Mouse (Mus musculus): ENCODE measurements around the gene Xrn1. TPM values are rescaled to one million over a fixed set of nuclear protein-coding genes. Genes with fewer than 3 reads are reported as not detected.
"Not testable (repeated sequence)": the region's sequence is repeated elsewhere in the genome, so short reads cannot be mapped to it uniquely, and the experiment has no call there.

Gene Xrn1
- total RNA-seq, 2 experiments from 2014 or later, result 18.2 to 26.2 TPM

DNA sequence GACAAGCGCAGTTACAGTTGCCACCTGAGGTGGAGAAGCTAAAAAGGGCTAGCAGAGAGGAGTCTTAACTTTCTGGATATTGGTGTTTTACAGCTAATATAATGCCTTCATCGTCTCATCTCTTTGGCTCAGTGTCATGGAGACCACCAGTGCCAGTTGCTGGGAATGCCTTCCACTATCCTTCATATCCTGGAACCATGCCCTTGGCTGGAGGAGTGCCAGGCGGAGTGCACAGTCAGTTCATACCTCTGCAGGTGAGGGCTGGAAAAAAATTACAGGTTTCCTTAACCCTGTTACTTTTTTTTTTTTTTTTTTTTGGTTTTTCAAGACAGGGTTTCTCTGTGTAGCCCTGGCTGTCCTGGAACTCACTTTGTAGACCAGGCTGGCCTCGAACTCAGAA, 96.9 kb downstream of the Xrn1 start:
- DNase-seq, result no peak

DNA sequence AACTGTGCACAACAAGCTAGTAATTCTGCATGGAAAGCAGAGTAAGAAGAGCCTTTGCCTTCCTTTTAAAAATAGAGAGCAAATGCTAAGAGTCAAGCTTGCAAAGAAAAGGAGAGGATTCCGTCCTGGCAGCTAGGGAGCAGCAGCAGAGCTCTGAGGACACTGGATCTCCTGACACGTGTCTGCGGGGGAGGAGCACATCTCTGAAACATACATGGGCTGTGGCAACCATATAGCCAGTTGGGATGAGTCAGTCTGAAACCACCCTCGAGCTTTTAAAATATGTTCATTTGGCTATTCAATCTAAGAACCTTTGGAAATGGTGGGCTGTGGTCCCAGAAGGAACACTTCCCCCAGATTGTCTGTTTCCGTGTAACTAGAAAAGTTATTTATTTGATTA, 100.3 kb downstream of the Xrn1 start:
- DNase-seq, result no peak

DNA sequence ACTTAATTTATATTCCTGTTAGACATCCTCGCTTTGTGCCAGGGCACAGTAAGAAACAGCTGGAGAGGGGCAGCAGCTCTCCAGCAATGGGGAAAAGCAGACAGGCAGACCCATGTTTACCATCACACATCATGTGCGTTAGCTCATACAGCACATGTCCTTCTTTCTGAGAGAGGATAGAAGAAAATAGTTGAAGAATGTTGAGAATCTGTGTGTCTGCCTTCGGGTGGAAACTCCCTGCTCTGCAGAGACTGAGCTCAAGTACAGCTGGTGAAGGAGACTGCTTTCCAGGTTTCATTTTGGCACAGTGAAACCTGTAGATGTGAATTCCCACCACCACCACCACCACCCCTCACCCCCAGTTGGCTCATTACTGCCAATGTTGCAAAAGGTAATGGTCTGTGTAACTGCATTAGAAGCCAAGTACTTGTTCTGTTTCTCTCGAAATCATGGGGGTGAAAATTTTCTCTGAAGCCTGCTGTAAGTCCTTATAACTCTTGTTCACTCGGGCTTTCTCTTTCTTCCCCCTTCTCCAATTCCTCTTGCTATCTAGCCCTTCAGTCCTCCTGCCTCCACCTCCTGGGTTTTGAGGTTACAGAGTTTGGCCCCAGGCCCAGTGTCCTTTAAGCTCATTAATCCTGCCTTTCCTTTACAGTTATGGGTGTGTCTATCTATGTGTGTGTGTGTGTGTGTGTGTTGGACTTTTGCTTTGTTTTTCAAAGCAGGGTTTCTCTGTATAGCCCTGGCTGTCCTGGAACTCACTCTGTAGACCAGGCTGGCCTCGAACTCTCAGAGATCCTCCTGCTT, 102.1 kb downstream of the Xrn1 start:
- peak; percentile 7 for DNase-seq

DNA sequence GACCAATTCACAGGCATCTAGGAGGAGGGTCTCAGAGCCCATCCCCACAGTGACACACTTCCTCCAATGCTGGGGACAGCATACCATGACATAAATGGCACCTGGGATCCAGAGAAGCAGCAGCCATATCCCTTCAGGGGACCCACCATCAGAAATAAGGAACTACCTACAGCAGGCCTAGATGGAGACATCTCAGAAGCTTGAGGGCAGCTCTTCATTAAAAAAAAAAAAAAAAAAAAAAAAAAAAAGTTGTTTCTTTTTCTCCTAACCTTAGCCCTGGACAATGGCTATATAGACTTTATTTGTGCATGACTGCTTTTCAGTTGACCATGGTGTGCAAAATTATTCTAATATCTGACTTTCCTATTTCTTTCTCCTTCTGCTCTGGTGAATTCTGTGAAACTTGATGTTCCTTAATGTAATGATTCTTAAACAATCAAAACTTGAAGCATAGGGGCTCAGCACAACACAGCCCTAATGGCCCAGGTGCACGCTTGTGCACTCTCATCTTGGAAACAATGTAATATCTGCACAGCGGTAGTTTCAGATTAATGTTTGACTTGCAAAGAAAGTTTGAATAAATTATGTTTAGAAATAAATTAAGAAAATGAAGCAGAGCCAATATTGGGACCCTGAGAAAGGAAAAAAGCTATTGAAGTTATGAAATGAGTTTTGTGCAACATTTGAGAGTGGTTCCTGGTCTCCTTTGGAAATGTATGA, 108.7 kb downstream of the Xrn1 start:
- no peak for DNase-seq

DNA sequence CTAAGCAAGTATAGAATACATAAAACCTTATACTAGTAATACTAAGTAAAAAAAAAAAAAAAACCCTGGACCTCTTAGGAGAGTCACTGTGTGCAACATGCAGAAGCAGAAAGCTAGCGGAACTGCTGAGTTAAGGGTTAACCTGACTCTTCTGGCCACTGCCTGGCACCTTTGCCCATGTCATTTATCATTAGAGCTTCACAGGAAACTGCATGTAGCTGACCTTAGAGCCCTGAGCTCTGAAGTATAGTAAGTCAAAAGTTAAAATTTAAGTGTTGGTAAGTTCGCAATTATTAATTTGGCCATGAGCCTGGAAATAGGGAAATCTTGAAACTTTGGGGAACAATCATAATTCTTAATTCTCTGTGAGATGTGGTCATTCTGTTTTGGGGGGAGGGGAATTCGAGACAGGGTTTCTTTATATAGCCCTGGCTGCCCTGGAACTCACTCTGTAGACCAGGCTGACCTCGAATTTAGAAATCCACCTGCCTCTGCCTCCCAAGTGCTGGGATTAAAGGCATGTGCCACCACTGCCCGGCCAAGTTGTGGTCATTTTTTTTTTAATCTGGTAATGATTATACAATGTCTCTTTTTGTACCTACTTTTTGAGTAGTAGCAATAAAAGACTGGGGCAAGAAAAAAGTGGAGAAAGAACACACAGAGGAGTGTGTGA, 109.4 kb downstream of the Xrn1 start:
- DNase-seq, result no peak

DNA sequence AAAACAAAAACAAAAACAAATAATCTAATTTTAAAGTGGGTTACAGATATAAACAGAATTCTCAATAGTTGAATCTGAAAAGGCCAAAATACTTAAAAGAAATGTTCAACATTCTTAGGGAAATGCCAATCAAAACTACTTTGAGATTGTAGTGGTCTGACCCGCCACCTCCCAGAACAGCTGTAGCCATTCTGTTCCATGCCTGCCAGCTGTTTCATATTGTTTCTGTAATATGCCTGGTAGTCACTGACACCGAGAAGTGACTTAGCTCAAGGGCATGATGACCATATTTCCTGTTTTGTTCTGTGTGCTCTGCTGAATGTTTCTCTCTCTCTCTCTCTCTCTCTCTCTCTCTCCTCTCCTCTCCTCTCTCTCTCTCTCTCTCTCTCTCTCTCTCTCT, 112.9 kb downstream of the Xrn1 start:
- no peak for DNase-seq

DNA sequence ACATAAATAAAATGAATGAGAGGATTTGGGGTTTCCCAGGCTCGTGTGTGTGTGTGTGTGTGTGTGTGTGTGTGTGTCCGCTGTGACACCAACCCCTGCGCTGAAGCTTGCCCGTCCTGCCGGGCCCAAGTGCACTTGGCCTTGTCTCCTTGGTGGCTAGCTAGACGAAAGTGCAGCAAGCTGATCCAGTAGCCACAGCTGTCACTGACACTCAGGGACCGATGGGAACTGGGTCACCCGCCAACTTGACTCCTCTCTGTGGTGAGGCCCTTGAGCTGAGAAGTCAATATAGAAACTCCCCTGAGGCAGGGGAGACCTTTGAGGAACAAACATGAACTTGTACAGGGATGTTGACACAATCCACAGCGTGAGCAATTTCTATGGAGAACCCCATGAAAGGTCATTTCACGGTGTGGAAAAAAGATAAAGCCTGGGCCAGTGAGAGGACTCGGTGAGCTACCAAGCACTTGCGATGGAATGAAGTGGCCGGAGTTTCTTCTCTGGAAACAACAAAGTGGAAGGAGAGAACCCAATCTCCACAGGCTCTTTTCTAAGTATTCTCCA, 124.3 kb downstream of the Xrn1 start:
- DNase-seq, result no peak

DNA sequence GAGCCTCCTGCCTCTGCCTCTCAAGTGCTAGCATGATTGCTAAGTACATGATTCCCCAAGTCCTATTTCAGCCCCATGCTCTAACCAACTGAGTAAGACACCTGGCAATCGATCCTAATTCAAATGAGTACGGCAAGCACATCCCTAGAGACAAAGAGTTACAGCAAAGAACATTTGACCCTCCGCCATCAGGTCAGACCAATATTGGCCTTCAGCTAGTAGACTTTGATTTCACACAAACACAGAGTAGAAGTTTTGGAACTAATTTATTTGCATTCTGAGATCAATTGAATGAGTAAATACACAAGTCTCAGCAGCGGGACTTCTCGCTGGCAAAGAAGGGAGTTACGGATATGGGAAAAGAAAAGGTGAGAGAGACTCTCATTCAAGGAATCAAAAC, 130.7 kb downstream of the Xrn1 start:
- no peak for DNase-seq

DNA sequence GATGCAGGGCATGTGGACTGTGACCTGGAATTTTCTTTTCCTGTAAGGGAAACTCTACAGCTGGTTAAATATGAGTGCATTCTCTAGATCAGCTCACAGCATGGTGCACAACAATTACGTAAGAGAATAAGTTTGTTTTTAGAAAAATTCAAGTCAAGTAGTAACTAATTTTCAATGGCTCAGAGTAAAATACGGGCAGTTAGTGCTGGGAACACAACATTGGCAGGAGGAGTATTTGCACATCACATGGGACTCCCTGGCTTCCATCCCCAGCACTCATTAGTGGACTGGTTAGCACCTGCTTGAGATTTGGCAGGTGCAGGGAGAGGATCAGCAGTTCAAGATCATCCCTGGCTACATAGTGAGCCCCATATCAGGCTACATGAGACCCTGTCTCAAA, 133.1 kb downstream of the Xrn1 start:
- no peak for DNase-seq

DNA sequence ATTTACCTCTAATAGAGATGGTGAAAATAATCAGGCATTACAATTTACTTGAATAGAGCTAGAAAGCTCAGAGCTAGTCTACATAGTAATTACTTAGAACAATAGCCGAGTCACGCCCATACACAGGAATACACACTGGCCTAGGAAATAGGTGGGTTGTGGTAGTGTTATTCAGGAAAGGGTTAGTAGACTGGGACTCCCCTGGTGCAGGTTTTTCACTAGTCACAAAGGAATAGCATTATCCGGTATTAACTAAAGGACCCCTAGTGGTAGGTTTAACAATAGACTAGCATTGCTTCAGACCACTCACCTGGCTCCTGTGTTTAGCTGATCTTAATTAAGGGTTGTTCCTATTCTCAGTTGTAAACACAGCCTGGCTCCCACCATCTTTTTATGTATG, 133.9 kb downstream of the Xrn1 start:
- DNase-seq, result not testable (repeated sequence)

DNA sequence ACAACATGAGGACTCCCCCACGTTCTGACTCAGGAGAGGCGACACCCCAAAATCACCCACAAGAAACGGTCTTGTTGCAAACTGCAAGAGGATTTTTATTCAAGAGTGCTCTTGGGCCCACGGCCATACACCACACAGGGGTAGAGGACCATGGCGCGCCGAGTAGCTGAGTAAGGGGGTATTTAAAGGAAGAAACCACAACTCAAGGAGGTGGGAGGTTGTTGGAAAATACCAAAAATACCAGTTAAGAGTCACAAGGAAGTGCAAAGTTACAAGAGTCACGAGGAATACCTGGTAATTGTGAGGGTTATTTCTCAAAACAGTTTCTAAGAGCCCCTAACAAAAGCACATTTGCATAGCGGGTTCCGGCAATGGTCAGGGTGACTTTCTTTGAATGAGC, 138.1 kb downstream of the Xrn1 start:
- not testable (repeated sequence) for DNase-seq

DNA sequence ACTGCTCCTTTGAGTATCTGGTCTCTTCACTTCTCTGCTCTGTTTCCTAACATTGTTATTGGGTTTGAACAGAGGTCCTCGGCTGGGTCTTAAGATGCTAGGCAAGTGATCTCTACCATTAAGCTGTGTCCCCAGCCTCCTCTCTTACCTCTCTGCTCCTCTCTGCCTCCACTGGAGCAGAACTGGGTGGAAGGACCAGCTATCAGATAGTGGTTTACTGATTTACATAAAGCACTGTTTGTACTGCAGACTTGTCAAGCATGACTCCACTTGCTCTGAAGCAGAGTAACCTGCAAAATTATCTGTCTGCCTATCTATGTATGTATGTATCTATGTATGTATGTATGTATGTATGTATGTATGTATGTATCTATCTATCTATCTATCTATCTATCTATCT, 138.7 kb downstream of the Xrn1 start:
- DNase-seq, result no peak

DNA sequence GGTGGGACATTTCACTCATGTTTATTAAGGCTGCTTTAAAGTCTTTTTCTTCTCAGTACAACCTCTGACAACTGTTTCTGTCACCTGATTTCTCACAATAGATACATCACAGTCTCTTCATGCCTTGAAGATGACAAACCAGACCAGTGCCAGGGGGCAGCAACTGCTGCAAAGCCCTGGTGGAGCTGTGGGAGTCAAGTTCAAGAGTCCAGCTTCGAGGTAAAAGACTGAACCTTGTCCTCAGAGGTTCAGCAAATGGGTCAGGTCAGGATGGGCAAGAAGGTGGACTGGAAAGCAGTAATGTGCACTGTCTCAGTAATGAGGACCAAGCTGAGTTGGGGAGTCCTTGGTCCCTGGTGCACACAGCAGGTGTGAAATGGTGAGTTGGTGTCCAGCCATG, 139.8 kb downstream of the Xrn1 start:
- DNase-seq, result no peak

DNA sequence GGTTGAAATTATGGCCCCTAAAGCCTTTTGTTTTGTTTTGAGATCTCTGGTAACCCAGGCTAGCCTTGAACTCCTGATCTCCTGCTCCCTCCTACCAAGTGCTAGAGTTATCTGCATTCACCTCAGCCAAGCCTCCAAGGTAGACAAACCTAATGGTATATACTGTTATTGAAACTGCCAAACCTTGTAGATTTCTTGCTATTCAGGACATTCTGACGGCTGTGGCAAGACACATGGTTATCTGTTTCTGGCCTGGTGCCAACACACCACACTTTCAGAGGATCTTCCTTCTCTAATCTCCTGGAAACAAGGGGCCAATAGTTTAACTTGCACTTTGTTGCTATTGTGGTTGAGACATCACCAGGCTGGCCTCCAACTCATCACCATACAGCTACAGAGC, 140.6 kb downstream of the Xrn1 start:
- no peak for DNase-seq

DNA sequence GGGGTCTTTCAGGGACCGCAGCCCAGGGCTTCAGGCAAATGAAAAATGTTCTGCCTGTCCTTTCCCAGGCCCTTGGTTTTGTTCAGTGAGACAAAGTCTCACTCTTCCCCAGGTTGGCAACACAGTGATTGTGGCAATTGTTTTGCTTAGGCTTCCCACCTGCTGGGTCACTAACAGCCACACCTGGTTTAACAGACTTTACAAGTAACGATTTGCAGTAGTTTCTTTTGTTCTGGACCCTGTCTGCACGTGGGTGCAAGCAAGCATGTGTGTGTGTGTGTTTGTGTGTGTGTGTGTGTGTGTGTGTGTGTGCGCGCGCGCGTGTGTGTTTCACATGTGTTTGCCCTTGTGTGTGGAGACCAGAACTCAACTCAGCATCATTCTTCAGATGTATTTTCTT, 148.3 kb downstream of the Xrn1 start:
- DNase-seq, result no peak

Other genes with a start within 250 kb of the Xrn1 start
- gene Trpc1, start 204.4 kb upstream of the Xrn1 start, total RNA-seq (2021), result 1 to 10 TPM; 4.9 to 5.5 TPM
- 1 to 10 TPM; 4.2 to 5.2 TPM for gene Pls1, start 109.4 kb upstream of the Xrn1 start, total RNA-seq (2021)
- 10 to 100 TPM; 11.8 to 19.2 TPM for gene Atr, start 97.2 kb upstream of the Xrn1 start, total RNA-seq (2021)
- 10 to 100 TPM; 10.1 to 13.1 TPM for gene Gk5, start 164.6 kb downstream of the Xrn1 start, total RNA-seq (2021)
- 10 to 100 TPM; 50.7 to 57.4 TPM for gene Tfdp2, start 241.5 kb downstream of the Xrn1 start, total RNA-seq (2021)